ENCODE assay signal across 14 mouse cellular contexts in genomic region chr1:54614963-54615362, GRCm38 (mm10). TPM values are rescaled to one million over a fixed set of nuclear protein-coding genes. Genes with fewer than 3 reads are reported as not detected.
DNase-seq lines count a peak whose midpoint lies in the region; ATAC-seq lines count a peak whose summit lies in the region.
"Had no signal": no experiment of that assay in that cellular context is flagged by ENCODE, and none has a peak within 500 bp of the region (broad histone marks: within the 10 kb centered on the region; RNA-seq: fewer than 3 reads in every experiment).

No protein-coding gene starts in this region.

- DNase-seq in adrenal gland, postnatal 10 days, result peak; percentile 60
- DNase-seq in adrenal gland, postnatal 4 days (ENCODE audit: low spot score in 2 of 2), result no peak
- peak; percentile 2 for DNase-seq in kidney, postnatal 14 days
- no peak for DNase-seq in kidney, postnatal 25 days
- peak; percentile 7 for DNase-seq in fibroblast of lung, adult 2 months (ENCODE audit: low read depth)
- DNase-seq in lung, postnatal 14 days, result peak; percentile 37
- no peak for DNase-seq in heart, postnatal 4 days
- DNase-seq: cerebellum, adult 11-12 months; cerebellum, postnatal 25 days; kidney, adult 8-10 months; right cerebral cortex, postnatal 14 days; thymus, postnatal 4 days had no signal

- no peak for ATAC-seq in activated CD4-positive, CD25-positive, alpha-beta regulatory T cell, adult 4 months
- ATAC-seq: forebrain, embryonic 13.5 days had no signal

RNA-seq across cellular contexts. Expression of gene Pgap1, which starts 57.5 kb away (rescaled TPM):
- total RNA-seq in adrenal gland, postnatal 10 days (2021), result 1 to 10 TPM; 7.2 to 9.1 TPM
- 10 to 100 TPM; 10.2 to 13.1 TPM for total RNA-seq in adrenal gland, postnatal 4 days (2021)
- polyA plus RNA-seq in activated CD4-positive, CD25-positive, alpha-beta regulatory T cell, adult 4 months (2017; shearing (Covaris generic)), result 1 to 10 TPM; 7.4 to 8.5 TPM
- total RNA-seq in heart, postnatal 4 days (2021), result 1 to 10 TPM; 5.2 to 6.1 TPM

Comparison
In these comparisons a context has a peak if more than half of its experiments do, and no peak if none do; other contexts are left out.
1. DNase-seq: peak in adrenal gland, postnatal 10 days (single experiment), kidney, postnatal 14 days (single experiment), fibroblast of lung, adult 2 months (single experiment) and lung, postnatal 14 days (single experiment); none in adrenal gland, postnatal 4 days (0 of 2), kidney, postnatal 25 days (0 of 2) and heart, postnatal 4 days (single experiment).